Mouse (Mus musculus): Measurements from ENCODE around the gene Hoxb8. TPM values are rescaled to one million over a fixed set of nuclear protein-coding genes. Genes with fewer than 3 reads are reported as not detected.

Hoxb8 gene
- polyA plus RNA-seq, 1 experiment = not detected

- Histone ChIP-seq H3K9me3 (no peaks in the 10 kb centered on the region), H3K27me3 (replicated peaks) (peaks cover 99% of the 10 kb centered on the region), H3K4me1 (peaks cover 23% of the 10 kb centered on the region), H3K4me3 (replicated peaks) (no peak within 1 kb of the TSS), H3K36me3 (replicated peaks; ENCODE audit: low read length) (no peaks in the 10 kb centered on the region)
- TF ChIP-seq FLI1 (IDR thresholded peaks at IDR 0.05; ENCODE audit: low read length) (no peak), GATA1 (IDR thresholded peaks at IDR 0.05; ENCODE audit: borderline replicate concordance, low read length) (no peak)
These were observed 10.2 kb downstream of the Hoxb8 start, which contains the start of gene Hoxb6 for GRCm38 (mm10) chr11:96291681-96292564. Gene Hoxb6 (plus strand): TSS chr11:96292476.

GRCm38 (mm10) chr11:96292565-96293301 lies 11.0 kb downstream of the Hoxb8 start:
- Histone ChIP-seq H3K9me3 (no peaks in the 10 kb centered on the region), H3K4me3 (replicated peaks) (no peak overlapping the region), H3K4me1 (peaks cover 21% of the 10 kb centered on the region), H3K27me3 (replicated peaks) (peaks cover 99% of the 10 kb centered on the region), H3K36me3 (replicated peaks; ENCODE audit: low read length) (no peaks in the 10 kb centered on the region)
- no peak for TF ChIP-seq FLI1 (IDR thresholded peaks at IDR 0.05; ENCODE audit: low read length)
- TF ChIP-seq GATA1 (IDR thresholded peaks at IDR 0.05; ENCODE audit: borderline replicate concordance, low read length) = no peak

- TF ChIP-seq FLI1 (IDR thresholded peaks at IDR 0.05; ENCODE audit: low read length) = no peak
- TF ChIP-seq GATA1 (IDR thresholded peaks at IDR 0.05; ENCODE audit: borderline replicate concordance, low read length) = no peak
- Histone ChIP-seq H3K4me1 (peaks cover 21% of the 10 kb centered on the region), H3K4me3 (replicated peaks) (no peak overlapping the region), H3K27me3 (replicated peaks) (peaks cover 99% of the 10 kb centered on the region), H3K36me3 (replicated peaks; ENCODE audit: low read length) (no peaks in the 10 kb centered on the region), H3K9me3 (no peaks in the 10 kb centered on the region)
These were observed 11.7 kb downstream of the Hoxb8 start for GRCm38 (mm10) chr11:96293302-96293921.

- H3K36me3 ChIP-seq (replicated peaks; ENCODE audit: low read length) = no peaks in the 10 kb centered on the region
- H3K4me3 ChIP-seq (replicated peaks) = peak overlapping the region; percentile 62
- peaks cover 99% of the 10 kb centered on the region for H3K27me3 ChIP-seq (replicated peaks)
- TF ChIP-seq GATA1 (IDR thresholded peaks at IDR 0.05; ENCODE audit: borderline replicate concordance, low read length) (no peak), FLI1 (IDR thresholded peaks at IDR 0.05; ENCODE audit: low read length) (no peak)
- peaks cover 28% of the 10 kb centered on the region for H3K4me1 ChIP-seq
- no peaks in the 10 kb centered on the region for H3K9me3 ChIP-seq
These were observed 12.8 kb downstream of the Hoxb8 start for GRCm38 (mm10) chr11:96294245-96295091.

GRCm38 (mm10) chr11:96295092-96295835 lies 13.6 kb downstream of the Hoxb8 start:
- Histone ChIP-seq H3K9me3 (no peaks in the 10 kb centered on the region), H3K27me3 (replicated peaks) (peaks cover 99% of the 10 kb centered on the region), H3K4me1 (peaks cover 30% of the 10 kb centered on the region), H3K36me3 (replicated peaks; ENCODE audit: low read length) (no peaks in the 10 kb centered on the region), H3K4me3 (replicated peaks) (no peak overlapping the region)
- TF ChIP-seq FLI1 (IDR thresholded peaks at IDR 0.05; ENCODE audit: low read length) (no peak), GATA1 (IDR thresholded peaks at IDR 0.05; ENCODE audit: borderline replicate concordance, low read length) (no peak)

GRCm38 (mm10) chr11:96296997-96297396 lies 15.3 kb downstream of the Hoxb8 start:
- Histone ChIP-seq H3K4me1 (peaks cover 37% of the 10 kb centered on the region), H3K4me3 (replicated peaks) (no peak overlapping the region), H3K36me3 (replicated peaks; ENCODE audit: low read length) (no peaks in the 10 kb centered on the region), H3K9me3 (no peaks in the 10 kb centered on the region), H3K27me3 (replicated peaks) (peaks cover 98% of the 10 kb centered on the region)
- TF ChIP-seq GATA1 (IDR thresholded peaks at IDR 0.05; ENCODE audit: borderline replicate concordance, low read length) (no peak), FLI1 (IDR thresholded peaks at IDR 0.05; ENCODE audit: low read length) (no peak)

- Histone ChIP-seq H3K4me3 (replicated peaks) (no peak overlapping the region), H3K36me3 (replicated peaks; ENCODE audit: low read length) (no peaks in the 10 kb centered on the region), H3K4me1 (peaks cover 37% of the 10 kb centered on the region), H3K27me3 (replicated peaks) (peaks cover 98% of the 10 kb centered on the region), H3K9me3 (peaks cover 2% of the 10 kb centered on the region; the same call in 1 of the 2 replicates)
- TF ChIP-seq FLI1 (IDR thresholded peaks at IDR 0.05; ENCODE audit: low read length) = no peak
- no peak for TF ChIP-seq GATA1 (IDR thresholded peaks at IDR 0.05; ENCODE audit: borderline replicate concordance, low read length)
These were observed 15.7 kb downstream of the Hoxb8 start for GRCm38 (mm10) chr11:96297428-96297827.

GRCm38 (mm10) chr11:96297968-96298635 lies 16.4 kb downstream of the Hoxb8 start:
- no peak overlapping the region for H3K4me3 ChIP-seq (replicated peaks)
- TF ChIP-seq GATA1 (IDR thresholded peaks at IDR 0.05; ENCODE audit: borderline replicate concordance, low read length) = no peak
- peaks cover 4% of the 10 kb centered on the region; the same call in 1 of the 2 replicates for H3K9me3 ChIP-seq
- H3K27me3 ChIP-seq (replicated peaks) = peaks cover 98% of the 10 kb centered on the region
- H3K4me1 ChIP-seq = peaks cover 36% of the 10 kb centered on the region
- H3K36me3 ChIP-seq (replicated peaks; ENCODE audit: low read length) = no peaks in the 10 kb centered on the region
